Mouse (Mus musculus): ENCODE measurements around the gene Cstf2. TPM values are rescaled to one million over a fixed set of nuclear protein-coding genes. Genes with fewer than 3 reads are reported as not detected.

Cstf2 gene
- polyA plus RNA-seq, 1 experiment: 22.7 TPM

DNA sequence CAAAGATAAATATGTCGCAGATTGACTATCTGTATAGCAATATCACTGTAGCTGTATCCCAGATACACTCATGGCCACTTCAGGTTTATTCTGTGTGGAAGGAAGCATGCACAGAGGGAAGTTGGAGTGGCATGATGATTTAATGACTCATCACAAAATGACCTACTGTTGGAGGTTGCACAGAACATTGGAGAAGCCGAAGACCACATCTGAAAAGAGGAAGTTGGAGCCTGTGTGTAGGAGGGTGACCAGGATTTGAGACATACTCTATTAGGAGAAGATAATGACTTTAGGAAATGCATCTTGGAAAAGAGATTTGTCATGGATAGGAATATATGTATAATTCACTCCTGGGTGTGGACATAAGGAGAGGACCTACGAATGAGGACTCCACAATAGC lies 57.4 kb downstream of the Cstf2 start:
- Histone ChIP-seq H3K4me3 (ENCODE audit: insufficient read depth, poor library complexity, severe bottlenecking) (no peak overlapping the region), H3K79me2 (ENCODE audit: control insufficient read depth, insufficient read depth) (no peaks in the 10 kb centered on the region), H3K79me3 (ENCODE audit: low read depth) (no peaks in the 10 kb centered on the region), H3K36me3 (ENCODE audit: control insufficient read depth, insufficient read depth) (no peaks in the 10 kb centered on the region), H3K27me3 (ENCODE audit: control insufficient read depth, insufficient read depth, insufficient read length) (no peaks in the 10 kb centered on the region), H3ac (ENCODE audit: control insufficient read depth, insufficient read length, low read depth) (no peak overlapping the region)
- TF ChIP-seq CEBPB (IDR thresholded peaks at IDR 0.05; ENCODE audit: low read depth): no peak
- TF ChIP-seq FOSL1 (IDR thresholded peaks at IDR 0.05; ENCODE audit: insufficient read depth, low read length, poor library complexity, severe bottlenecking): no peak
- no peak for TF ChIP-seq USF1 (IDR thresholded peaks at IDR 0.05; ENCODE audit: low read depth)
- TF ChIP-seq MAX (IDR thresholded peaks at IDR 0.05): no peak
- TF ChIP-seq MYOD1 (IDR thresholded peaks at IDR 0.05; ENCODE audit: control insufficient read depth, insufficient read length, low read depth): no peak
- TF ChIP-seq MYOG (IDR thresholded peaks at IDR 0.05; ENCODE audit: control insufficient read depth, extremely low read depth, insufficient read length): no peak
- no peak for TF ChIP-seq CTCF (IDR thresholded peaks at IDR 0.05; ENCODE audit: control insufficient read depth, insufficient read depth, insufficient read length)

- H3K27me3 ChIP-seq (ENCODE audit: control insufficient read depth, insufficient read depth, insufficient read length): no peaks in the 10 kb centered on the region
- no peak for TF ChIP-seq USF1 (IDR thresholded peaks at IDR 0.05; ENCODE audit: low read depth)
- TF ChIP-seq FOSL1 (IDR thresholded peaks at IDR 0.05; ENCODE audit: insufficient read depth, low read length, poor library complexity, severe bottlenecking): no peak
- TF ChIP-seq MYOD1 (IDR thresholded peaks at IDR 0.05; ENCODE audit: control insufficient read depth, insufficient read length, low read depth): no peak
- no peaks in the 10 kb centered on the region for H3K79me2 ChIP-seq (ENCODE audit: control insufficient read depth, insufficient read depth)
Observed at GRCm38 (mm10) chrX:134128549-134128948, 69.6 kb downstream of the Cstf2 start.

GRCm38 (mm10) chrX:134132295-134132694 lies 73.3 kb downstream of the Cstf2 start:
- Histone ChIP-seq H3K27me3 (ENCODE audit: control insufficient read depth, insufficient read depth, insufficient read length) (no peaks in the 10 kb centered on the region), H3K4me3 (ENCODE audit: insufficient read depth, poor library complexity, severe bottlenecking) (no peak overlapping the region), H3ac (ENCODE audit: control insufficient read depth, insufficient read length, low read depth) (no peak overlapping the region), H3K79me2 (ENCODE audit: control insufficient read depth, insufficient read depth) (no peaks in the 10 kb centered on the region), H3K79me3 (ENCODE audit: low read depth) (no peaks in the 10 kb centered on the region), H3K36me3 (ENCODE audit: control insufficient read depth, insufficient read depth) (no peaks in the 10 kb centered on the region)
- TF ChIP-seq MYOG (IDR thresholded peaks at IDR 0.05; ENCODE audit: control insufficient read depth, extremely low read depth, insufficient read length) (no peak), CTCF (IDR thresholded peaks at IDR 0.05; ENCODE audit: control insufficient read depth, insufficient read depth, insufficient read length) (no peak), CEBPB (IDR thresholded peaks at IDR 0.05; ENCODE audit: low read depth) (no peak), FOSL1 (IDR thresholded peaks at IDR 0.05; ENCODE audit: insufficient read depth, low read length, poor library complexity, severe bottlenecking) (no peak), MYOD1 (IDR thresholded peaks at IDR 0.05; ENCODE audit: control insufficient read depth, insufficient read length, low read depth) (no peak), MAX (IDR thresholded peaks at IDR 0.05) (no peak), USF1 (IDR thresholded peaks at IDR 0.05; ENCODE audit: low read depth) (no peak)

More at GRCm38 (mm10) chrX:134128549-134128948, 69.6 kb downstream of the Cstf2 start:
- Histone ChIP-seq H3K36me3 (ENCODE audit: control insufficient read depth, insufficient read depth) (no peaks in the 10 kb centered on the region), H3ac (ENCODE audit: control insufficient read depth, insufficient read length, low read depth) (no peak overlapping the region), H3K79me3 (ENCODE audit: low read depth) (no peaks in the 10 kb centered on the region), H3K4me3 (ENCODE audit: insufficient read depth, poor library complexity, severe bottlenecking) (no peak overlapping the region)

DNA sequence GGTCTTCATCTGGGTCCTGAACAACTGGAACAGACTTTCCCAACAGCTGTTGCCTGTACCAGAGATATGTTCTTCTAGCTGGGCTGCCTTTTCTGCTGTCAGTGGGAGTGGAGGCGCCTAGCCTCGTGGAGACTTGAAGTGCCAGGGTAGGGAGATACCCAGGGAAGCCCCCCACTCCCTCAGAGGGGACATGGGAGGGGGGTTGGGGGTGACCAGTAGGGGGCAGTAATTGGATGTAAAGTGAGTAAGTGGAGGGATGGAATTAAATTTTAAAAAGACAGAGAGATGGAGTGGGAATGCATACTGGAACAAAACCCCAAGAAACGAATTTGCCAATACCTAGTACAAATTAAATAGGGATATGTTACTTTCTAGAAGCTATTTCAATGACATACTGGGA lies 74.8 kb downstream of the Cstf2 start:
- Histone ChIP-seq H3K36me3 (ENCODE audit: control insufficient read depth, insufficient read depth) (no peaks in the 10 kb centered on the region), H3K79me2 (ENCODE audit: control insufficient read depth, insufficient read depth) (no peaks in the 10 kb centered on the region), H3K4me3 (ENCODE audit: insufficient read depth, poor library complexity, severe bottlenecking) (no peak overlapping the region), H3ac (ENCODE audit: control insufficient read depth, insufficient read length, low read depth) (no peak overlapping the region), H3K79me3 (ENCODE audit: low read depth) (no peaks in the 10 kb centered on the region), H3K27me3 (ENCODE audit: control insufficient read depth, insufficient read depth, insufficient read length) (no peaks in the 10 kb centered on the region)
- TF ChIP-seq FOSL1 (IDR thresholded peaks at IDR 0.05; ENCODE audit: insufficient read depth, low read length, poor library complexity, severe bottlenecking) (no peak), CTCF (IDR thresholded peaks at IDR 0.05; ENCODE audit: control insufficient read depth, insufficient read depth, insufficient read length) (no peak), MAX (IDR thresholded peaks at IDR 0.05) (no peak), MYOG (IDR thresholded peaks at IDR 0.05; ENCODE audit: control insufficient read depth, extremely low read depth, insufficient read length) (no peak), MYOD1 (IDR thresholded peaks at IDR 0.05; ENCODE audit: control insufficient read depth, insufficient read length, low read depth) (no peak), USF1 (IDR thresholded peaks at IDR 0.05; ENCODE audit: low read depth) (no peak), CEBPB (IDR thresholded peaks at IDR 0.05; ENCODE audit: low read depth) (no peak)

Small RNA genes within 50 kb of the gene (microRNA-seq; reads per million reads assigned to microRNA genes)
- gene Mir3112 (ENCODE audit: borderline microRNAs expressed): 1.2 reads per million, percentile 28 among the genes with 10 or more reads in this experiment

Other genes with a start within 250 kb of the Cstf2 start
- gene Tnmd, start 208.2 kb upstream of the Cstf2 start, polyA plus RNA-seq (2012; fragmentation: generic; extraction: Trizol): 0.05 TPM
- 29.4 TPM for gene Tspan6, start 160.8 kb upstream of the Cstf2 start, polyA plus RNA-seq (2012; fragmentation: generic; extraction: Trizol)
- gene Srpx2, start 150.8 kb upstream of the Cstf2 start, polyA plus RNA-seq (2012; fragmentation: generic; extraction: Trizol): 34.3 TPM
- not detected for gene Sytl4, start 77.4 kb upstream of the Cstf2 start, polyA plus RNA-seq (2012; fragmentation: generic; extraction: Trizol)
- gene Xkrx, start 102.9 kb downstream of the Cstf2 start, polyA plus RNA-seq (2012; fragmentation: generic; extraction: Trizol): 0.09 TPM
- not detected for gene Arl13a, start 128.3 kb downstream of the Cstf2 start, polyA plus RNA-seq (2012; fragmentation: generic; extraction: Trizol)
- 0.07 TPM for gene Nox1, start 162.8 kb downstream of the Cstf2 start, polyA plus RNA-seq (2012; fragmentation: generic; extraction: Trizol)
- gene Trmt2b, start 217.8 kb downstream of the Cstf2 start, polyA plus RNA-seq (2012; fragmentation: generic; extraction: Trizol): 5.9 TPM
- gene Tmem35a, start 236.0 kb downstream of the Cstf2 start, polyA plus RNA-seq (2012; fragmentation: generic; extraction: Trizol): 1.2 TPM
- gene Cenpi, start 248.9 kb downstream of the Cstf2 start, polyA plus RNA-seq (2012; fragmentation: generic; extraction: Trizol): 10.8 TPM